Mouse (Mus musculus) c-Kit-positive CD71-positive TER-119-negative erythroid progenitor cells, embryonic 14.5 days (primary cell): ENCODE measurements around the gene Igtp.
"Not testable (repeated sequence)": the region's sequence is repeated elsewhere in the genome, so short reads cannot be mapped to it uniquely, and the experiment has no call there.

Source experiments
- DNase-seq: peaks from one replicate; pipeline ENCODE4 v3.0.0-alpha.2; 2013; ENCODE audit warnings: low read depth

Igtp gene

GRCm38 (mm10) chr11:58199229-58200037, at the start of gene Igtp, which contains the start of gene Irgm2:
Igtp (plus strand) TSS chr11:58199556.
Irgm2 (plus strand) TSS chr11:58199618.
- DNase-seq = peak; percentile 55

GRCm38 (mm10) chr11:58155458-58155857, 43.9 kb upstream of the Igtp start:
- DNase-seq = no peak

GRCm38 (mm10) chr11:58156871-58157270, 42.5 kb upstream of the Igtp start:
- DNase-seq = no peak

GRCm38 (mm10) chr11:58165072-58165471, 34.3 kb upstream of the Igtp start:
- DNase-seq = peak; percentile 38

GRCm38 (mm10) chr11:58167822-58168166, 31.6 kb upstream of the Igtp start:
- no peak for DNase-seq

GRCm38 (mm10) chr11:58168167-58168915, 31.0 kb upstream of the Igtp start, which contains the start of gene Gemin5:
Gemin5 (minus strand) TSS chr11:58168539.
- DNase-seq = peak; percentile 71

GRCm38 (mm10) chr11:58169666-58170065, 29.7 kb upstream of the Igtp start:
- no peak for DNase-seq

- DNase-seq = peak; percentile 96
These were observed 27.8 kb upstream of the Igtp start, which contains the start of gene Mrpl22 for GRCm38 (mm10) chr11:58171459-58172091. Mrpl22 (plus strand) TSS chr11:58171661.

GRCm38 (mm10) chr11:58179563-58179962, 19.8 kb upstream of the Igtp start:
- DNase-seq = peak; percentile 86

GRCm38 (mm10) chr11:58179986-58180385, 19.4 kb upstream of the Igtp start:
- DNase-seq = not testable (repeated sequence)

GRCm38 (mm10) chr11:58180756-58181155, 18.6 kb upstream of the Igtp start:
- DNase-seq = no peak

- no peak for DNase-seq
These were observed 15.8 kb upstream of the Igtp start for GRCm38 (mm10) chr11:58183579-58183978.

GRCm38 (mm10) chr11:58189675-58190074, 9.7 kb upstream of the Igtp start:
- no peak for DNase-seq

- DNase-seq = no peak
These were observed 6.0 kb upstream of the Igtp start for GRCm38 (mm10) chr11:58193326-58193725.

GRCm38 (mm10) chr11:58193860-58194520, 5.4 kb upstream of the Igtp start:
- no peak for DNase-seq

- DNase-seq = no peak
These were observed 693 bp upstream of the Igtp start for GRCm38 (mm10) chr11:58198663-58199062.

GRCm38 (mm10) chr11:58200226-58200625, 870 bp downstream of the Igtp start:
- DNase-seq = no peak

- DNase-seq = no peak
These were observed 1.7 kb downstream of the Igtp start for GRCm38 (mm10) chr11:58201052-58201451.

GRCm38 (mm10) chr11:58210321-58210886, 11.0 kb downstream of the Igtp start:
- DNase-seq = no peak

GRCm38 (mm10) chr11:58211062-58211681, 11.8 kb downstream of the Igtp start:
- DNase-seq = no peak

GRCm38 (mm10) chr11:58211682-58212067, 12.3 kb downstream of the Igtp start:
- DNase-seq = no peak
